Mouse (Mus musculus) left cerebral cortex, adult 8-10 months (tissue): ENCODE data around the gene Itm2c. TPM values are rescaled to one million over a fixed set of nuclear protein-coding genes. Genes with fewer than 3 reads are reported as not detected.

Source experiments
- DNase-seq, 2 experiments: peaks; one replicate each; pipeline ENCODE4 v3.0.0; 2022; ENCODE audit warnings: low spot score in 2 of 2
- total RNA-seq, 4 experiments: library from RNA; stranded (reverse); gene quantifications; 2 replicates each; pipeline ENCODE4 v1.2.4; 2022

Gene Itm2c
- total RNA-seq, 4 experiments from 2014 or later: 764 to 823 (median 782) TPM

DNA sequence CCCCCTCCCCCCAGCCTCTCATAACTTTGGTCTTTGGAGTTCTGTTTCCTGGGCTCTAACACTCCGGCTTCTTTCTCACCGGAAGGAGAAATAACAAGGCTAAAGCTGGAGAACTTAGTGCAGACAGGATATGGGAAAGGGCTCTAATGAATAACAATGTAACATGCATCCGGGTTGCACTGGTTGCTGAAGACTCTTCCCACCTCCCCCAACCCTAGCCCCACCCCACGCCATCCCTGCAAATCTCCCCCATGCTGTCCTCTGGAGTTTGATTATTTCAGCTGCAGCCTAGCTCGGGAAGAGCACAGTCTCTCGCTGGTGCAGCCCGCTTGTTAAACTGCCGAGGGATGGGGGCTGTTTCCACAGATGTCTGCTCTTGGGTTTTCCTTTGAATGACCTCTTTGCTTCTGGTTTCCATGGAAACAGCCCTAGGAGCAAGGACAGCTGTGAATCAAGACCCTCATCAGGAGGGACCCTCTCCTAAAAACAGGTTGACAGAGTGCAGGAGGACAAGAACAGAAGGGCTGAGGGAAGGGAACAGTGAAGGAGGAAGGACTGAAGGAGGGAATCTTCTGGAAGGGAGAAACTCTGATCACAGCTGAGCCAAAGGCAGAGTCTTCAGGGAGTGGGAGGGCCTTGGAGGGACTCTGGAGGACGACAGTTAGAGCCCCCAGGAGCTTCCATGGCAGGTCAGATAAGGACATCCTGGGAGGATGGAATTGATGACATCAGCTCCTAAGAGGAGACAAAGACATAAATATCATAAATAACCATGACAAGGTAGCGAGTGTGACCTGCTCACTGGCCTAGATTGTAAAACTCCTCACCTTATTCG, 39.8 kb downstream of the Itm2c start:
- no peak for DNase-seq

DNA sequence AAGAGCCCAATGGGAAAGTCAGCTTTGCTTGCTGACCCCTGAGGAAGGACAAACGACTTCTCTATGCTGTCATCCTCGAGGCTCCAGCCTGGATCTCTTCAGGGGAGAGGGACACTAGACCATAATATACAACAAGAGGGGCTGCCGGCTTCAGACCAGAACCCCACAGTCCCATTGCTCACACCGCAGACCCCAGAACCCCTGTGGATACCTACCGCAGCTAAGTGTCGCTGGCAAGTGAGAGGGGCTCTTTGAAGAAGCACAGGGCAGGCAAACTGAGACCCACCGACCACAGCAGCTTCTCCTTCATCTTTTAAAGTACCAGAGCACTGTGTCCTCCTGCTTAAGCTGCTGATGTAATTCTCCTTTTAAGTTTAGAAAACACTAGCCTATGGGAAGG, 40.5 kb downstream of the Itm2c start:
- DNase-seq: no peak

DNA sequence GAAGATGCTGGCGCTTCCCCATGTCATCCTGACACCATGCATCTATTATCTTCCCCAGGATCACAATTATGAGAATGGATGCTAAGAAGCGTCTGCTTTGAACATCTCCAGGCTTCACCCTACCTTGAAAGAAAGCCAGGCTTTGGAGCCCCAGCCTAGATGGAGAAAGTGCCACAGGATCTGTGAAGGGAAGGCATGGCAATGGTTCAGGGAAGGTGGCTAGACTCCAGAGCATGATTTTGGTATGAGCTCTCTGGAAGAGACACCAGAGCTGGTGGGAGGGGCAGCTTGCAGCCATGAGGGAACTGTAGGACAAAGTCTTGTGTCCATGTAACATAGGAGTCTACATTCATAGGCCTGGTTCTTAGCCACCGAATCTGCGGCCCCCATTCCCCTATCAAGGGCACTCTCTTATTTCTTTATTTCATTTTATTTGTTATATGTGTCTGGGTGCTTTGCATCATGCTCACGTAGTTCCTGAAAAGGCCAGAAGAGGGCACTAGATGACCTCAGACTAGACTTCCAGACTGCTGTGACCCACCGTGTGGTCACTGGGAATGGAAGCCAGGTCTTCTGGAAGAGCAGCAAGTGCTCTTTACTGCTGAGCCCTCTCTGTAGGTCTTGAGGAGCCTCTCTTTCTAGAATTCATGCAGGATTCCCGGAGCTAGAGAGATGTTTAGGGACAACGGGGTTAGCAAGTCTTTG, 41.2 kb downstream of the Itm2c start:
- no peak for DNase-seq

DNA sequence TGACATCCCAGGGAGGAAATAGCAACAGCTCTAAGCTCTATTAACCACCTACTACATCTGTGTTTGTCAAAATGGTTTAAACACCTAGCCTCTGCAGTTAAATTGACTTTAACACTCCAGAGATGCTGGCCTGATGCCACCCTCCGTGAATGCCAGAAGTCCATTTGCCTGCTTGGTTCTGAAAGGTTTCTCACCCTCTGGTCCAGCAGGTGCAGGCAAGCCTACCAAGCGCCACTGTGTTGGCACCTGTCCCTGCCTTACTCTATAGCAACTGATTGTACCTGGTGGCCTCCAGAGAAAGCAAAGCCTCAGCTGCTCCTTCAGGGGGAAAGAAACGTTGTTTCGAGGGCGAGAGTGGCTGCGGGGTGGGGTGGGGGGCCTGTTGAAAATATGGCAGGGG, 42.2 kb downstream of the Itm2c start:
- DNase-seq: no peak

DNA sequence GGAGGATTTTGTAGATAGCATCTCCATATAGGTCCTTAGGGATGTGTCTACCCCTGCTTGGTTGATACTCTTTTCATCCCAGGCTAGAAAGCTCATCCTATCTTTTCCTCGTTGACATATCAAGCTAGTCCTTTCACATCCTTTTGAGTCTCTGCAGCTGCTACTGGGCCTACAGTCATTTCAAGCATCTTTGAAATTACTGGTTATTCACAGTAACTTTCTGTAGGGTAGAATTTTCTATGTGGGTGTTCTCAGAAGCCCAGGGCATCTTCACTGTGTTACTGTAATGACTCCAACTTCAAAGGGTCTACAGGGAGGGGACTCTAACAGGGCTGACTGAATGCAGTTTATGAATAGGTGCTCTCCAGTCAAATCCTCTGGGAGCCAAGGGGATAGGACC, 43.2 kb downstream of the Itm2c start:
- no peak for DNase-seq

DNA sequence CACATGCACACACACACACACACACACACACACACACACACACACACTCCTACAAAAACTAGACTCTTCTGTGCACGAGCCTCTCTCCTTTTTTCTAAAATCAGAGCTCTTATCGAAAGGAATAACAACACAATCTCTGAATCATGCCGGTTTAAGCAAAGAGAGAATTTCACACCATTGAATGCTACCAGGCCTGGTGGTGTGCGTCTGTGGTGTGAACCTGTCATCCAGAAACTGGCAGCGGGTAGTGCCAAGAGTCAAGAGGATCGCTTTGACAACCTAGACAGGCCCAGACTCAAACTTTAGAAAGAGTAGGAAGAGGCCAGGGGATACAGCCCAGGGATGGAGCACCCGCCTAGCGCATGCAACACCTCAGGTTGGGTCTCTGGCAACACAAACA, 48.2 kb downstream of the Itm2c start:
- no peak for DNase-seq

DNA sequence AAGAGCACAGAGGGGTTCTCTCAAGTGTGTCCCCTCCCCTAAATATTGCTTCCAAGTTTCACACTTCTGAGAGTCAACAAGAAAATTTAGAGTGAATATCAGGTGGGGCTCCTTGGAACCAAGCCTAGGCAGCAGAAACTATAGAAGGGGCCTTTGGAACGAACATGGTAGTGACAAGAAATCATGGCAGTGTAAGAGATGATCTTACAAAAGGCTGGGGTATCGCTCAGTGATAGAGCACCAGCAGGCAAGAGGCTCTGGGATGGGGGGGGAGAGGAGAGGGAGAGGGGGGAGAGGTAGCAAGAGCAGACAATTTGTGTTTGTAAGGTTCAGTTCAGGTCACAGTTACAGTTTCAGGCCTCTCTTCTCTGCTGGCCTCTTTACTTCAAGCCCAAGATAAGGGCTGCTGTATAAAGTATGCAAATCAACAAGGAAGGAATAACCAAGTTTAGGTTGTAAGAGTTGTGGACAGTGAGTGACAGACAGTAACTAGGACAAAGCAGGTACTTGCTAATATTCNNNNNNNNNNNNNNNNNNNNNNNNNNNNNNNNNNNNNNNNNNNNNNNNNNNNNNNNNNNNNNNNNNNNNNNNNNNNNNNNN, 55.1 kb downstream of the Itm2c start:
- no peak for DNase-seq

DNA sequence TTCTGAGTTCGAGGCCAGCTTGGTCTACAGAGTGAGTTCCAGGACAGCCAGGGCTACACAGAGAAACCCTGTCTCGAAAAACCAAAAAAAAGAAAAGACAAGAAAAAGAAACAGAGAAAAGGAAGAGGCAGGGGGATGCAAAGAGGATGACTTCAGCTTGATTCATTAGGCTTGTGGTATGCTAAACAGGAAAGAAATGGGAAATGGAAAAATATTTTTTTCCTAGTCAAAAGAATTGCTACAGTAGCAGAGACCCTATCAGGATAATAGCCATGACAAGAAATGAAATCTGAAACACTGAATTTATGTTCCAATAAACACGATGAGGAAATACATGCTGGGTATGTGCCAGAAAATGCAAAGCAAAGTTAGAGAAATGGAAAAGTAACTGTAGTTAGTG, 61.1 kb downstream of the Itm2c start:
- no peak for DNase-seq

DNA sequence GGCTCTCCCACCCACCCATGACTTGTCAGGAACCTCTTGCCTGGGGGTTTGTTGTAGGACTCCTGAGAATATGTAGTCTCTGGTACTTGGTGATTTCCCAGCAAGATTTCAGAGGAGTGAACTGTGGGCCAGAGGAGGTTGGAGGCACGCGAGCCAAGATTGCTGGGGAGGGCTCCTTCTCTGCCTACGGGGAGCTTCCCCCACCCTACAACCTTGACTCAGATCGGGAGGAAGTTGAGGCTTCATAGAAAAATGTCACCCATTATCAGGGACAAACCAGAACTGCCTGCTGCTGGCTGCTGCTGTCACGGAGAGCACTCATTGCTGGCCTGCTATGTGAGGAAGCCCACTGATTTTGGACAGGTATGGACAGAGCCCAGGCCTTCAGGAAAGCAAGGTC, 63.2 kb downstream of the Itm2c start:
- DNase-seq: no peak

DNA sequence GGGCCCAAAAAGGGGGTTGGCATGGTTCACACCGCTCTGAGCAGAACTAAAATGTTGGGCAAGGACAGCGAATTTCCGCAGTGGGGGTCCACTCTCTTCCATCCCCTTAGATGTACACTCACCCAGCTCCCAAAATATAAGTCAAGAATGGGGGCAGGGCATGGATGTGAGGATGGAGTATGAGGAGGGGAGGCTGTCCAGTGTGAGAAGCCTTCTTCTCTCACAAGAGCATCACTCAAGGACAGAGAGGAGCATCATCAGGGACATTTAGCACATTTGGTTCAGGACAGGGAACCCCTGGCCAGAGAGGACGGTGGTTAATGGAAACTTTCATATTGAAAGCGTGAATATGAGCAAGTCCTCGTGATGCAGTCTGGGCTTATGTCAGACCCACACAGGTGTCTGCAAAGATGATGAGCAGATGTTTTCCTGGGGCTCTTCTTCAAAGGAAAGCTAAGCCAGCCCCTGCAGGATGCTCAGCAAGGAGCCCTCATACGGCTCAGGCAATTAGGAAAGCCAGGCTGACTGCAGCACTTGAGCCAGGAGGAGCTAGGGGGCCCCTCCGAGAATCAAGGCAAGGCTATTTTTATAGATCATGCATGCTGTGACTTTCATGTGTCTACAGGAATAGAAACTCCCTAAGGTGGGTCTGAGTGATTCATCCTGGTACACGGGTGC, 64.0 kb downstream of the Itm2c start:
- DNase-seq: peak in 1 of 2 experiments; percentile 69

Other genes starting within 250 kb of the Itm2c start
- gene Sp100, start 244.3 kb upstream of the Itm2c start, total RNA-seq: 1 to 10 TPM; 2.9 to 4.3 (median 3.8) TPM
- gene A630001G21Rik, start 115.6 kb upstream of the Itm2c start, total RNA-seq: 1 to 10 TPM in 2 of 4 experiments, under 1 TPM in 2; 0.72 to 1.2 (median 0.97) TPM
- 100 to 1,000 TPM; 141 to 160 (median 148) TPM for gene Cab39, start 100.8 kb upstream of the Itm2c start, total RNA-seq
- 1 to 10 TPM; 5.6 to 9.6 (median 6.3) TPM for gene 4933407L21Rik, start 34.2 kb downstream of the Itm2c start, total RNA-seq
- under 1 TPM; 0.11 to 0.23 (median 0.21) TPM for gene Gpr55, start 66.7 kb downstream of the Itm2c start, total RNA-seq
- gene Spata3, start 122.5 kb downstream of the Itm2c start, total RNA-seq: 1 to 10 TPM in 1 of 4 experiments, under 1 TPM in 3; 0.46 to 2.0 (median 0.66) TPM
- gene 2810459M11Rik, start 151.6 kb downstream of the Itm2c start, total RNA-seq: 10 to 100 TPM in 3 of 4 experiments, 1 to 10 TPM in 1; 9.0 to 12.6 (median 11.5) TPM
- 100 to 1,000 TPM; 121 to 131 (median 126) TPM for gene Psmd1, start 170.1 kb downstream of the Itm2c start, total RNA-seq
- gene Htr2b, start 217.7 kb downstream of the Itm2c start, total RNA-seq: under 1 TPM in 1 of 4 experiments, not detected in 3; 0.98 TPM
- 1 to 10 TPM; 2.2 to 6.9 (median 5.0) TPM for gene Gm21972, start 239.4 kb downstream of the Itm2c start, total RNA-seq